In the genomic region with DNA sequence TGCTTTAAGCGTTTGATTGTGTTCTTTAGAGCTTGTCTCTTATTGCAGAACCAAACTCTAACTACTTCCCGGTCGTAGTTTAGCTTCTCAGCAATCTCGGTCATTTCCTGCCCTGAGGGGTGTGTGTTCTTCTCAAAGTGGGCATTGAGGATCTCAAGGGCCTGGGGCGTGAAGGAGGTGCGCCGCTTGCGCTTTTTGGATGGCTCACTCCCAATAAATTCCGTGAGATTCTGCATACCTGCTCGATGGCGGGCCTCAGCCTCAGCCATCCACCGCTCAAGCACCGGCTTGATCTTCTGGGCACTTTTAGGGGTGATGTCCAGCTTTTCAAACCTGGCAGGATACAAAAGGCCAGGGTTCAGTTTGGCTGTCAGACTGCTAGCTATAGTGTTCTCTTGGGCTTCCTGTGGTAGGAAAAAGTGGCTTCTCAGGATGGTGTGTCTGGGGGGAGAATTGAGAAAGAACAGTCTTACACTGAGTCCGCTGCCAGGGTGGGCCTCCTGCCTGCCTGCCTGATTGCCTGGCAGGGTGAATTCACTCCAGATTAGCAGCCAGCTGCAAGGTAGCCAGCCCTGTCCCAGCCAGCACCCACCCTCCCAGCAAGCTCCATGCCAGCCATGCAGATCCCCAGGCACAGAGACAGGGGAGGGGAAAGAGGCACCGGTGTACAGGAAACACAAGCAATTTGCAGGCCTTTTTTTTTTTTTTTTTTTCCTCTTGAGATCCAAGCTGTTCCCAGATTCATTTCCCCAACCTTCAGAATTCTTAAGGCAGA, we compare ENCODE assay signal across 14 mouse cellular contexts.
A peak's percentile ranks its signal among the peaks of the same experiment; 100 is the strongest.
DNase-seq lines count a peak whose midpoint lies in the region; ATAC-seq lines count a peak whose summit lies in the region.
"Had no signal": no experiment of that assay in that cellular context is flagged by ENCODE, and none has a peak within 500 bp of the region (broad histone marks: within the 10 kb centered on the region; RNA-seq: fewer than 3 reads in every experiment).

No protein-coding gene starts in this region.

- ATAC-seq in midbrain, embryonic 13.5 days: no peak
- ATAC-seq in embryonic facial prominence, embryonic 13.5 days (ENCODE audit: insufficient number of reproducible peaks, insufficient read depth, low FRiP score, low TSS enrichment, low read depth): no peak
- no peak for ATAC-seq in limb, embryonic 13.5 days (ENCODE audit: low FRiP score, low read depth)
- no peak for ATAC-seq in neural tube, embryonic 15.5 days (ENCODE audit: low FRiP score)

- no peaks in the 10 kb centered on the region for H3K9me3 ChIP-seq in midbrain, embryonic 10.5 days (replicated peaks)
- H3K9me3 ChIP-seq in midbrain, embryonic 13.5 days: no peaks in the 10 kb centered on the region
- no peaks in the 10 kb centered on the region for H3K9me3 ChIP-seq in embryonic facial prominence, embryonic 13.5 days
- no peaks in the 10 kb centered on the region for H3K9me3 ChIP-seq in limb, embryonic 13.5 days
- no peaks in the 10 kb centered on the region for H3K9me3 ChIP-seq in neural tube, embryonic 15.5 days (replicated peaks)
- H3K9me3 ChIP-seq: heart, embryonic 12.5 days; liver, embryonic 13.5 days; midbrain, embryonic 12.5 days had no signal

- H3K4me2 ChIP-seq in midbrain, embryonic 13.5 days (replicated peaks): no peak overlapping the region
- H3K4me2 ChIP-seq in embryonic facial prominence, embryonic 13.5 days: peak overlapping the region; percentile 21
- 0 out of 2 replicates have a peak overlapping the region, but pooled peaks have one; percentile 3 for H3K4me2 ChIP-seq in limb, embryonic 13.5 days (replicated peaks)
- H3K4me2 ChIP-seq in neural tube, embryonic 15.5 days: no peak overlapping the region
- H3K4me2 ChIP-seq: heart, embryonic 12.5 days; liver, embryonic 13.5 days; midbrain, embryonic 12.5 days had no signal

- intact Hi-C loops in heart, postnatal 10 days (cut with DNase I): loop anchor here (2.0 to 10.0 kb wide), 3 partner anchors 49 to 1009 kb away; no protein-coding TSS in a partner anchor

- H3K27ac ChIP-seq in midbrain, embryonic 10.5 days (replicated peaks): 0 out of 2 replicates have a peak overlapping the region, but pooled peaks have one; percentile 19
- H3K27ac ChIP-seq in midbrain, embryonic 13.5 days: no peak overlapping the region
- H3K27ac ChIP-seq in embryonic facial prominence, embryonic 13.5 days: no peak overlapping the region
- H3K27ac ChIP-seq in limb, embryonic 13.5 days: no peak overlapping the region
- no peak overlapping the region for H3K27ac ChIP-seq in neural tube, embryonic 15.5 days (replicated peaks)
- H3K27ac ChIP-seq: liver, embryonic 13.5 days; midbrain, embryonic 12.5 days had no signal

- H3K36me3 ChIP-seq in midbrain, embryonic 10.5 days: no peaks in the 10 kb centered on the region
- H3K36me3 ChIP-seq in midbrain, embryonic 13.5 days: no peaks in the 10 kb centered on the region
- no peaks in the 10 kb centered on the region for H3K36me3 ChIP-seq in embryonic facial prominence, embryonic 13.5 days
- H3K36me3 ChIP-seq in limb, embryonic 13.5 days: no peaks in the 10 kb centered on the region
- H3K36me3 ChIP-seq in neural tube, embryonic 15.5 days: no peaks in the 10 kb centered on the region
- H3K36me3 ChIP-seq: heart, embryonic 12.5 days; liver, embryonic 13.5 days; midbrain, embryonic 12.5 days had no signal

- no peak overlapping the region for H3K4me3 ChIP-seq in midbrain, embryonic 10.5 days
- no peak overlapping the region for H3K4me3 ChIP-seq in midbrain, embryonic 13.5 days (replicated peaks)
- no peak overlapping the region for H3K4me3 ChIP-seq in embryonic facial prominence, embryonic 13.5 days
- no peak overlapping the region for H3K4me3 ChIP-seq in limb, embryonic 13.5 days
- H3K4me3 ChIP-seq in neural tube, embryonic 15.5 days (replicated peaks): no peak overlapping the region
- H3K4me3 ChIP-seq: heart, embryonic 12.5 days; liver, embryonic 13.5 days; midbrain, embryonic 12.5 days had no signal

- H3K9ac ChIP-seq in midbrain, embryonic 13.5 days (replicated peaks): no peak overlapping the region
- no peak overlapping the region for H3K9ac ChIP-seq in embryonic facial prominence, embryonic 13.5 days
- H3K9ac ChIP-seq in limb, embryonic 13.5 days: no peak overlapping the region
- no peak overlapping the region for H3K9ac ChIP-seq in neural tube, embryonic 15.5 days (replicated peaks)
- H3K9ac ChIP-seq: heart, embryonic 12.5 days; liver, embryonic 13.5 days; midbrain, embryonic 12.5 days had no signal

- H3K4me1 ChIP-seq in midbrain, embryonic 10.5 days: peaks cover 57% of the 10 kb centered on the region
- peaks cover 45% of the 10 kb centered on the region for H3K4me1 ChIP-seq in midbrain, embryonic 13.5 days (replicated peaks)
- H3K4me1 ChIP-seq in embryonic facial prominence, embryonic 13.5 days: peaks cover 16% of the 10 kb centered on the region
- peaks cover 17% of the 10 kb centered on the region for H3K4me1 ChIP-seq in limb, embryonic 13.5 days
- peaks cover 14% of the 10 kb centered on the region for H3K4me1 ChIP-seq in neural tube, embryonic 15.5 days
- H3K4me1 ChIP-seq: liver, embryonic 13.5 days had no signal

- WGBS in midbrain, embryonic 10.5 days: 77% methylated on average over 15 of the region's 15 CpGs
- 73% methylated on average over 15 of the region's 15 CpGs for WGBS in midbrain, embryonic 13.5 days
- 42% methylated on average over 15 of the region's 15 CpGs for WGBS in embryonic facial prominence, embryonic 13.5 days
- 54% methylated on average over 15 of the region's 15 CpGs for WGBS in limb, embryonic 13.5 days
- 66% methylated on average over 15 of the region's 15 CpGs for WGBS in neural tube, embryonic 15.5 days

- peak; percentile 83 for DNase-seq in heart, adult 11 months
- no peak for DNase-seq in heart, postnatal 10 days
- no peak for DNase-seq in midbrain, embryonic 10.5 days (ENCODE audit: low spot score)
- DNase-seq in heart, adult 9 months (ENCODE audit: low spot score in 2 of 2): no peak
- DNase-seq: cerebellum, postnatal 36 days; liver, embryonic 13.5 days; lung, postnatal 14 days; thymus, postnatal 14 days had no signal

- 0 out of 2 replicates have a peak, but pooled peaks cover 3% of the 10 kb centered on the region for H3K27me3 ChIP-seq in midbrain, embryonic 10.5 days (ENCODE audit: low read depth, poor library complexity, severe bottlenecking)
- H3K27me3 ChIP-seq in midbrain, embryonic 13.5 days: no peaks in the 10 kb centered on the region
- H3K27me3 ChIP-seq in embryonic facial prominence, embryonic 13.5 days: no peaks in the 10 kb centered on the region
- H3K27me3 ChIP-seq in limb, embryonic 13.5 days: 0 out of 2 replicates have a peak, but pooled peaks cover 3% of the 10 kb centered on the region
- H3K27me3 ChIP-seq in neural tube, embryonic 15.5 days (replicated peaks): no peaks in the 10 kb centered on the region
- H3K27me3 ChIP-seq: heart, embryonic 12.5 days had no signal

Comparison
In these comparisons a context has a peak if more than half of its experiments do, and no peak if none do; other contexts are left out.
1. H3K4me2 ChIP-seq: peak in embryonic facial prominence, embryonic 13.5 days (single experiment) and limb, embryonic 13.5 days (single experiment); none in midbrain, embryonic 13.5 days (single experiment) and neural tube, embryonic 15.5 days (single experiment).